23 mouse cellular contexts compared by ENCODE assay signal in the genomic region with DNA sequence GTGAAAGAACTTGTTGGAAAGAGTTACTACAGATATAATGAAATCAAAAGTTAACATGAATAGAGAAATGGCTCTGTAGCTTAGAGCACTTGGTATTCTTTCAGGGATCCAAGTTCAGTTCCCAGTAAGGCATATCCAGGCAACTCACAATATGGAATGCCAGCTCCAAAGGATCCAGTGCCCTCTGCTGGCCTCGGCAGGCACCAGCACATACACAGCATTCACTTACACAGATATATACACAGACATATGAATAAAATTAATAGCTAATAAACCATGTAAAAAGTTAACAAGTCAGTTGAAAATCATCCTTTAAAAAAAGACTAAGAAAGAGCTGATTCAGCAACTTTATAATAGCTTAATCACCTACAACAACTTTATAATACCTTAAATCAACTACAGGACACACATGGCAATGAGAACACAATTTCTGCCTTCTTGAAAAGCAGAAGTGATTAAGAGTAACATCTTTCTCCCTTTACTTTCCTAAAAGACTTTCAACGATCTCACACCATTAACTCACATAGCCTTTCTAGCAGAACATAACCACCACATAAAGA.
DNase-seq lines count a peak whose midpoint lies in the region; ATAC-seq and TF ChIP-seq lines count a peak whose summit lies in the region.
"Had no signal": no experiment of that assay in that cellular context is flagged by ENCODE, and none has a peak within 500 bp of the region (broad histone marks: within the 10 kb centered on the region; RNA-seq: fewer than 3 reads in every experiment).

No protein-coding gene starts in this region.

- H3K4me1 ChIP-seq in heart, adult 2 months (ENCODE audit: control insufficient read depth, insufficient read depth, low read length): no peaks in the 10 kb centered on the region; the same call in none of the 2 replicates
- no peaks in the 10 kb centered on the region for H3K4me1 ChIP-seq in liver, embryonic 14.5 days (replicated peaks; ENCODE audit: control insufficient read depth in 2 of 2, insufficient read depth in 2 of 2, low read length in 1 of 2)
- H3K4me1 ChIP-seq in E14TG2a.4 (replicated peaks; ENCODE audit: low read depth, low read length): no peaks in the 10 kb centered on the region
- H3K4me1 ChIP-seq: liver, embryonic 13.5 days; midbrain, embryonic 10.5 days had no signal

- no peaks in the 10 kb centered on the region for H3K79me2 ChIP-seq in heart, adult 2 months (replicated peaks; ENCODE audit: control insufficient read depth, insufficient read depth, low read length)

- no peaks in the 10 kb centered on the region for H3K9me3 ChIP-seq in liver, embryonic 14.5 days (ENCODE audit: control insufficient read depth, low read length)
- H3K9me3 ChIP-seq in E14TG2a.4 (ENCODE audit: low read length): no peaks in the 10 kb centered on the region
- H3K9me3 ChIP-seq: heart, embryonic 15.5 days; limb, embryonic 10.5 days; liver, embryonic 13.5 days; midbrain, embryonic 10.5 days had no signal

- H3K36me3 ChIP-seq in heart, adult 2 months (ENCODE audit: control insufficient read depth, insufficient read depth, low read length): peaks cover 2% of the 10 kb centered on the region; the same call in 1 of the 2 replicates
- no peaks in the 10 kb centered on the region for H3K36me3 ChIP-seq in liver, embryonic 14.5 days (replicated peaks; ENCODE audit: control insufficient read depth, insufficient read depth, low read depth)
- no peaks in the 10 kb centered on the region for H3K36me3 ChIP-seq in E14TG2a.4 (ENCODE audit: insufficient read depth, low read length)
- H3K36me3 ChIP-seq: heart, embryonic 15.5 days; limb, embryonic 10.5 days; liver, embryonic 13.5 days; midbrain, embryonic 10.5 days had no signal

- H3K9ac ChIP-seq in heart, adult 2 months (ENCODE audit: low read depth, low read length): no peak overlapping the region
- H3K9ac ChIP-seq in liver, embryonic 14.5 days (replicated peaks): no peak overlapping the region
- H3K9ac ChIP-seq: forebrain, postnatal 0 days; heart, embryonic 15.5 days; liver, embryonic 13.5 days had no signal

- intact Hi-C loops in heart, adult 2 months (cut with DNase I): no loop called here
- intact Hi-C loops in heart, postnatal 10 days (cut with DNase I): no loop called here

- no peak overlapping the region for H3K4me2 ChIP-seq in liver, embryonic 14.5 days (ENCODE audit: low read depth)
- H3K4me2 ChIP-seq: heart, embryonic 15.5 days; liver, embryonic 13.5 days had no signal

- no peak for TF ChIP-seq POLR2A in heart, adult 2 months (IDR thresholded peaks at IDR 0.05; ENCODE audit: insufficient read depth, low read depth, low read length)

- TF ChIP-seq EP300 in heart, adult 2 months (IDR thresholded peaks at IDR 0.05; ENCODE audit: insufficient read depth, low read depth, low read length): no peak
- TF ChIP-seq EP300 in liver, embryonic 14.5 days (IDR thresholded peaks at IDR 0.05; ENCODE audit: low read depth): no peak

- H3K27ac ChIP-seq in heart, adult 2 months: no peak overlapping the region
- H3K27ac ChIP-seq in liver, embryonic 14.5 days: no peak overlapping the region
- H3K27ac ChIP-seq: heart, embryonic 15.5 days; limb, embryonic 10.5 days; liver, embryonic 13.5 days; midbrain, embryonic 10.5 days had no signal

- H3K27me3 ChIP-seq in heart, adult 2 months (ENCODE audit: control insufficient read depth, insufficient read depth, low read length): no peaks in the 10 kb centered on the region
- H3K27me3 ChIP-seq in liver, embryonic 14.5 days (ENCODE audit: control insufficient read depth, insufficient read depth, low read length): no peaks in the 10 kb centered on the region
- H3K27me3 ChIP-seq in E14TG2a.4 (ENCODE audit: insufficient read depth, low read length): no peaks in the 10 kb centered on the region
- H3K27me3 ChIP-seq: heart, embryonic 15.5 days; liver, embryonic 13.5 days had no signal

- peak; percentile 32 for TF ChIP-seq CTCF in heart, adult 2 months (IDR thresholded peaks at IDR 0.05)
- peak; percentile 39 for TF ChIP-seq CTCF in liver, embryonic 14.5 days (IDR thresholded peaks at IDR 0.05; ENCODE audit: low read depth)
- peak; percentile 73 for TF ChIP-seq CTCF in E14TG2a.4 (conservative IDR thresholded peaks at IDR 0.05; ENCODE audit: low read length)

- no peak for DNase-seq in heart, adult 2 months
- DNase-seq in heart, postnatal 10 days: no peak
- no peak for DNase-seq in liver, embryonic 14.5 days (ENCODE audit: low read depth in 3 of 3, low spot score in 3 of 3)
- DNase-seq in liver: no peak
- peak; percentile 44 for DNase-seq in R1 (ENCODE audit: low read depth, low spot score)
- DNase-seq in ovary, postnatal 14 days (ENCODE audit: low spot score): no peak
- DNase-seq in spleen, postnatal 4 days (ENCODE audit: low spot score in 2 of 2): no peak
- DNase-seq: adrenal gland, adult 8-10 months; cerebellum, adult 11-12 months; cerebellum, postnatal 14 days; forebrain, postnatal 0 days; heart, postnatal 4 days; kidney, adult 18-20 months; kidney, postnatal 10 days; liver, embryonic 13.5 days; right cerebral cortex, postnatal 14 days; spleen, adult 18-20 months; thymus, adult 2 months; thymus, postnatal 4 days had no signal

- 94% methylated on average over 2 of the region's 2 CpGs for WGBS in heart, adult 2 months
- WGBS in liver, embryonic 14.5 days (ENCODE audit: insufficient replicate concordance): 55% methylated on average over 2 of the region's 2 CpGs

- ATAC-seq in liver, embryonic 14.5 days (ENCODE audit: insufficient read depth): no peak
- ATAC-seq: forebrain, postnatal 0 days had no signal

- H3K4me3 ChIP-seq in heart, adult 2 months: no peak overlapping the region
- no peak overlapping the region for H3K4me3 ChIP-seq in liver, embryonic 14.5 days (ENCODE audit: insufficient read depth in 1 of 2, low read depth in 2 of 2, low read length in 2 of 2)
- H3K4me3 ChIP-seq in E14TG2a.4 (replicated peaks; ENCODE audit: low read length): no peak overlapping the region
- H3K4me3 ChIP-seq: heart, embryonic 15.5 days; limb, embryonic 10.5 days; liver, embryonic 13.5 days; midbrain, embryonic 10.5 days had no signal
